Mouse (Mus musculus): Measurements from ENCODE around the gene Grasp.

- TF ChIP-seq JUND (conservative IDR thresholded peaks at IDR 0.05; ENCODE audit: low read depth, low read length) (no peak), ELF1 (IDR thresholded peaks at IDR 0.05; ENCODE audit: low read depth, low read length) (no peak), CHD1 (IDR thresholded peaks at IDR 0.05; ENCODE audit: low read depth, low read length) (no peak), POLR2A (IDR thresholded peaks at IDR 0.05; ENCODE audit: low read depth, low read length) (no peak), POLR2AphosphoS2 (IDR thresholded peaks at IDR 0.05; ENCODE audit: low read depth, low read length) (no peak), CTCF (conservative IDR thresholded peaks at IDR 0.05 in 1 of 2, IDR thresholded peaks at IDR 0.05 in 1 of 2; ENCODE audit: low read depth in 2 of 2, low read length in 2 of 2) (no peak), EP300 (IDR thresholded peaks at IDR 0.05; ENCODE audit: low read length) (no peak), UBTF (IDR thresholded peaks at IDR 0.05; ENCODE audit: low read depth, low read length) (no peak), NRF1 (IDR thresholded peaks at IDR 0.05; ENCODE audit: low read depth, low read length) (no peak), HCFC1 (IDR thresholded peaks at IDR 0.05; ENCODE audit: low read depth, low read length) (no peak), GABPA (IDR thresholded peaks at IDR 0.05; ENCODE audit: insufficient replicate concordance, low read depth, low read length) (no peak), JUN (IDR thresholded peaks at IDR 0.05; ENCODE audit: insufficient read depth, low read depth, low read length) (no peak), MXI1 (IDR thresholded peaks at IDR 0.05; ENCODE audit: low read depth, low read length) (no peak)
Observed at GRCm38 (mm10) chr15:101180363-101181105, 43.5 kb upstream of the Grasp start.
